Mouse (Mus musculus) adrenal gland, adult 8-10 months (tissue): ENCODE measurements around the gene Ptprc. TPM values are rescaled to one million over a fixed set of nuclear protein-coding genes. Genes with fewer than 3 reads are reported as not detected.

Source experiments
- DNase-seq: peaks from one replicate; pipeline ENCODE4 v3.0.0; 2022
- total RNA-seq, 4 experiments: library from RNA; stranded (reverse); gene quantifications; 2 replicates each; pipeline ENCODE4 v1.2.4; 2022

Gene Ptprc
- total RNA-seq, 4 experiments from 2014 or later: 6.8 to 18.3 (median 12.3) TPM

- no peak for DNase-seq
Measured at GRCm38 (mm10) chr1:138037484-138037883, 138.0 kb downstream of the Ptprc start.

GRCm38 (mm10) chr1:138029649-138030048 lies 145.9 kb downstream of the Ptprc start:
- no peak for DNase-seq

DNA sequence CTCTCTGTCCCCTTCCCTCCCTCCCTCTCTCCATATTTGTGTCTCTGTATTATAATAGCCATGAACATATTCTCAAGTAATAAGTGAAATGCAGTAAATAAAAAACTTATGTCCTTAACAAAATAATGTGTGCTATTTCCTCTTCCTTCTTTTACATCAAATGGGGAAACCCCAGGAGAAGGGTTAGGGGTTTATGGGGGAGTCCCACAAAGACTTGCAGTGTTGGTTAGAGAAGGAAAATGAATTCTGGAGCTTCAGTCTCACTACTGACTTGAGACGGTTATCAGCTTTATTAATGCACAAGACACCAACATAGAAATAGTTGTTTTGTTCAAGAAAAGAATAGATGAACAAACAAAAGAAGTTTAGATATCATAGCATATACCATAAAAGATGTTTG lies 150.2 kb downstream of the Ptprc start:
- no peak for DNase-seq

- DNase-seq: no peak
Measured at GRCm38 (mm10) chr1:138023601-138024000, 151.9 kb downstream of the Ptprc start.

- DNase-seq: no peak
Measured at GRCm38 (mm10) chr1:138022918-138023295, 152.6 kb downstream of the Ptprc start.

DNA sequence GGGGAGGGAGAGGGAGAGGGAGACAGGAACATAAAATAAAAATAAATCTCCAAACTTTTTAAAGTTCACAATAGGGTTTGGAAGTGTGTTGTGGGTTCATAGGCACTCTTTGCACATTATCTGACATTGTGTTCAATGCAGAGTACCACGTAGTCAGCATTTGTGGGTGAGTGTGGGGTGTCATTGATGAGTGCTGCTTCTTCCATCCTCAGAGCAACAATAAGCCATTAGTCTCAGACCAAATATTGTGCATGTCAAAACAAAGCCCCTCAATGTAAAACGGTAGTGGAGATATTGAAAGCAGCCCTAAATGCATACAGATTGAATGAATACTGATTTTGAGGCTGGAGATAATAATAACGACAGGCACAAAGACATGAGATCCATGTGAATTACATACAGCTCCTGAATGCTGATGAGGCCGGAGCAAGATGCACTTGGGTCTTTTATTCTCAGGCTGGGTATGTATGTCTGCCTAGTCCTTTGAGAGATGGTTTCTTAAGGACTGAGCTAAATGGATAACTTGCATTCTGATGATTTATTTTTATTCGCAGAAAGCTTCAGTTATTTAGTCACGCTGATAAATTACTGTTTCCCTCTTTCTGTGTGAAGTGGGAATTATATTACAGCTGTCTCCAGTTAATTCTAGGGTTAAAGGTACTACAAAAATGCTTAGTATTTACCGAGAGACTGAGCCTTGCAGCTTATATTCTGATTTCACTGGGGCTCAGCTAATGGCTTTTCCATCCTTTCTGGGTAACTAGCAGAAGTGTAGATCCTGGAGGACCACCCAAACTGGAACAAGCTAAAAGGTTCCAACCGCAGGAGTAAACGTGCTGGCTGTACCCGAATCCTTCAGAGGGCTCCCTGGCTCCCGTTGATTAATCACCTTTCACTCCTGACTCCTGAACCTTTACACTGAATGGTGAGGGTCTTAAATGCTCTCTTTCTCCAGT lies 153.3 kb downstream of the Ptprc start:
- no peak for DNase-seq

Other genes with a start within 250 kb of the Ptprc start
- gene Atp6v1g3, start 98.0 kb upstream of the Ptprc start, total RNA-seq: not detected